Mouse (Mus musculus) forebrain, embryonic 16.5 days (tissue): ENCODE data around the gene Rbfox2. TPM values are rescaled to one million over a fixed set of nuclear protein-coding genes. Genes with fewer than 3 reads are reported as not detected.

ENCODE experiments used
- ATAC-seq: fragments of 200-750 bp; cut with Nextera tagmentation; 2 replicates; pipeline ENCODE4 v1.8.0; 2017; ENCODE audit warnings: mild to moderate bottlenecking, moderate library complexity
- H3K27ac ChIP-seq: fragments of 300-500 bp; sonication (generic); 2 replicates; pipeline ENCODE4 v1.5.1; 2014; ENCODE audit warnings: low read length, control low read depth
- H3K27me3 ChIP-seq: fragments of 300-500 bp; sonication (generic); replicated peaks from 2 replicates; pipeline ENCODE4 v1.6.1; 2014; ENCODE audit warnings: low read length; ENCODE audit not compliant: control insufficient read depth, insufficient read depth
- H3K36me3 ChIP-seq: fragments of 300-500 bp; sonication (generic); 2 replicates; pipeline ENCODE4 v1.6.1; 2014; ENCODE audit not compliant: control insufficient read depth, insufficient read depth
- H3K4me1 ChIP-seq: fragments of 300-500 bp; sonication (generic); replicated peaks from 2 replicates; pipeline ENCODE4 v1.6.1; 2014; ENCODE audit warnings: low read length; ENCODE audit not compliant: control insufficient read depth, insufficient read depth
- H3K4me2 ChIP-seq: fragments of 300-500 bp; sonication (generic); 2 replicates; pipeline ENCODE4 v1.6.1; 2014; ENCODE audit warnings: mild to moderate bottlenecking, low read length, control low read depth
- H3K4me3 ChIP-seq: fragments of 300-500 bp; sonication (generic); replicated peaks from 2 replicates; pipeline ENCODE4 v1.5.1; 2014; ENCODE audit warnings: mild to moderate bottlenecking, low read length, control low read depth
- H3K9ac ChIP-seq: fragments of 300-500 bp; sonication (generic); replicated peaks from 2 replicates; pipeline ENCODE4 v1.6.1; 2014; ENCODE audit warnings: low read depth, low read length, control low read depth
- H3K9me3 ChIP-seq: fragments of 300-500 bp; sonication (generic); 2 replicates; pipeline ENCODE4 v1.6.1; 2016; ENCODE audit warnings: low read length; ENCODE audit not compliant: control insufficient read depth
- WGBS: fragments of 180-500 bp; shearing (Covaris S2); extraction: QIAGEN DNeasy Blood & Tissue Kit; methylation state at CpG from one replicate; pipeline ENCODE4 v1.1.7; 2014; 5-methylcytosine and 5-hydroxymethylcytosine counted together
- polyA plus RNA-seq: library from polyadenylated mRNA; unstranded; fragments of >200 nt; fragmentation: Nextera tagmentation; extraction: Ambion mirVana; gene quantifications from 2 replicates; pipeline ENCODE4 v1.2.1, GENCODE M21; 2015

Gene Rbfox2
- polyA plus RNA-seq, 1 experiment from 2014 or later: 212 TPM

DNA sequence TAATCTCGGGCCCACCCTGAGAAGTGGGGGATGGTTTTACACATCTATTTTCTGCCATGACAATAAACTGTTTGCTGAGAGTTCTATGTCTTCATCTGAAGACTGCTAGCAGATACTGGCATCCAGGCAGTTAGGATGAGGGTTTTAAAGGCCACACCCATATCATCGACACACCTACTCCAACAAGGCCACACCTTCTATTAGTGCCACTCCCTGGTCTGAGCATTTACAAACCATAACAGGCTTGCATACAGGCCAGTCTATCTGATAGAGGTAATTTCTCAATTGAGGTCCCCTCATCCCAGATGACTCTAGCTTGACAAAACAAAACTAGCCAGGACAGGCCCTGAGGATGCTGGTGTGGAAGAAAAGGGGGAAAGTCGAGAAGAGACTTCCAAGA lies 271.2 kb downstream of the Rbfox2 start:
- no peak overlapping the region for H3K9ac ChIP-seq
- no peak for ATAC-seq
- no peaks in the 10 kb centered on the region for H3K36me3 ChIP-seq
- H3K4me1 ChIP-seq: peaks cover 5% of the 10 kb centered on the region; the same call in 1 of the 2 replicates
- no peak overlapping the region for H3K27ac ChIP-seq
- no peak overlapping the region for H3K4me2 ChIP-seq
- H3K9me3 ChIP-seq: no peaks in the 10 kb centered on the region
- 91% methylated on average over 3 of the region's 3 CpGs for WGBS
- no peak overlapping the region for H3K4me3 ChIP-seq
- H3K27me3 ChIP-seq: no peaks in the 10 kb centered on the region

GRCm38 (mm10) chr15:77034526-77034925 lies 272.3 kb downstream of the Rbfox2 start:
- no peaks in the 10 kb centered on the region for H3K27me3 ChIP-seq
- ATAC-seq: no peak
- H3K27ac ChIP-seq: no peak overlapping the region
- no peak overlapping the region for H3K9ac ChIP-seq
- H3K9me3 ChIP-seq: no peaks in the 10 kb centered on the region
- 74% methylated on average over 6 of the region's 6 CpGs for WGBS
- H3K36me3 ChIP-seq: no peaks in the 10 kb centered on the region
- peaks cover 5% of the 10 kb centered on the region; the same call in 1 of the 2 replicates for H3K4me1 ChIP-seq
- no peak overlapping the region for H3K4me2 ChIP-seq
- no peak overlapping the region for H3K4me3 ChIP-seq

DNA sequence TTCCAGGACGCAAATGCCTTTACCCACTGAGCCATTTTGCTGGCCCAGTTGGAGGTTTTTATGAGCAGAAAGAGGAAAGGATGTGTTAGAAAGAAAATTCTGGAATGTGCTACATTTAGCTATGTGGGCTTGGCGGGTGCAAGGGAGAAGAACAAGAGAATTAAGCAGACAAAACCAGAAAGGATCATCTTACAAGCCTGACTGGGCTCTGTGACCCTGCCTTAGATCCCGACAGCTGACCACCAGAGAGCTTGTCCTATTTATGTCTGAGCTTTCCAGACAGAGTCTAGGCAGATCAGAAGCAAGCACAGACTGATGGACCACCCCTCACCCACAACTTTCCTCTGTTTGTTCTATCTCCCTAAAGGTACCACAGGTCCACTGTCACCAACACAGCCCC lies 275.5 kb downstream of the Rbfox2 start:
- no peaks in the 10 kb centered on the region for H3K9me3 ChIP-seq
- no peak overlapping the region for H3K9ac ChIP-seq
- no peak overlapping the region for H3K4me3 ChIP-seq
- H3K27me3 ChIP-seq: no peaks in the 10 kb centered on the region
- no peak overlapping the region for H3K4me2 ChIP-seq
- peaks cover under 1% of the 10 kb centered on the region for H3K4me1 ChIP-seq
- ATAC-seq: no peak
- no peaks in the 10 kb centered on the region for H3K36me3 ChIP-seq
- no peak overlapping the region for H3K27ac ChIP-seq
- WGBS: 46% methylated on average over 3 of the region's 3 CpGs

DNA sequence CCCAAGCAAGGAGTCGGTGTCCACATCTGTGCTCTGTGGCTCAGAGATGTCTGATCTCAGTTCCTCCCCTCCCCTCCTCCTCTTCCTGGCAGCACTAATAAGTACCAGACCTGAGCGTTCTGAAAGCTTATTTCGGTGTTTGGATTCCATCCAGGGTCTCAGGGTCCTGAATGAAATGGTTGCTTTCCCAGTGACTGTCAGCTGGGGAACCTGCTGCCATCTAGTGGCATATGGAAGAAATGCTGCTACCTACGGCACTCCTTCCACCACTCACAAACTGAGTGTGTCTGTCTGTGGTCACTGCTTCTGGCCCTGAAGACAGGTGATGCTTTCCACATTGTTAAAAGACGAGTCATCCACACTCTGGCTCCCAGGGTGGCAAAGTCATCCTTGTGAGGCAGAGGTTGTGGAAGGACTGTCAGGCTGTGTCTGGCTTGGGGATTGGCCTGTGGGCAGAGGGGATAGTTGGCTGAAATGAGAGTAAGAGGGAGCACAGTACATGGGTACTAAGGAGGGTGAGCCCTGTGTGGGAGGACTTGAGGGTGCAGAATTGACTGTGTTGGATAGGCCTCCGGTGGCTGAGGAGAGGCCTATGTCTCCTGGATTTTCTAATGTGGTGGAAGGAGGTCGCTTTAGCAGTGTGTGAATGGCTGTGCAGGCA lies 277.3 kb downstream of the Rbfox2 start:
- Histone ChIP-seq H3K4me2 (no peak overlapping the region), H3K4me1 (peaks cover 6% of the 10 kb centered on the region), H3K27ac (no peak overlapping the region), H3K4me3 (no peak overlapping the region), H3K36me3 (no peaks in the 10 kb centered on the region), H3K27me3 (no peaks in the 10 kb centered on the region), H3K9ac (no peak overlapping the region), H3K9me3 (no peaks in the 10 kb centered on the region)
- ATAC-seq: peak; percentile 69
- 24% methylated on average over 7 of the region's 7 CpGs for WGBS

Other genes starting within 250 kb of the Rbfox2 start
- gene Apol7a, start 92.1 kb upstream of the Rbfox2 start, polyA plus RNA-seq: not detected in 2 replicates
- 0.09 TPM in 1 of 2 replicates, not detected in the other for gene Apol9a, start 104.1 kb upstream of the Rbfox2 start, polyA plus RNA-seq
- not detected in 2 replicates for gene Apol7b, start 140.5 kb upstream of the Rbfox2 start, polyA plus RNA-seq
- not detected in 2 replicates for gene Apol10a, start 170.0 kb upstream of the Rbfox2 start, polyA plus RNA-seq
- not detected in 2 replicates for gene Apol11a, start 201.3 kb upstream of the Rbfox2 start, polyA plus RNA-seq
- not detected in 2 replicates for gene Apol7c, start 226.3 kb upstream of the Rbfox2 start, polyA plus RNA-seq